Mouse (Mus musculus) natural killer cell, adult 2 months (primary cell): ENCODE data around the gene Tfb1m.

ENCODE experiments used
- DNase-seq, 2 experiments: peaks; one replicate each; pipeline ENCODE4 v3.0.0; 2022; ENCODE audit warnings: low spot score in 2 of 2

Tfb1m gene

DNA sequence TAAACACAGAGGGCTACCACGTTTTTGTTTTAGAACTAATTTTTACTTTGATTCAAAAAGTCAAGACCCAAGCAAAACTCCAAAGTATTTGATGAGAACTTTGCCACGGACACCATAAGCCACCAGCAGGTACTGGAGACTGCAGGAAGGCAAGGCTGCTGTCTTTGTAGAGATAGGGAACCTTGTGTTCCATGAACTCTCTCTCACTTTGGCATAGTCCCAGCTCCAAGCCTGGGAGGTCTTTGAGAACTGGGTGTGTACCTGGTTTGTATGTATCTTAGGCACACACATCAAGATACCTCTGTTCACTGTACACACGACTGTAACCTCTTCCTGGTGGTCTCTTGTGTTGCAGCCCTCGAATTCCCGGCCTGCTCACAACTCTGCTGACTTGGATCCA is 43.3 kb downstream of the Tfb1m start:
- DNase-seq = no peak

GRCm38 (mm10) chr17:3509841-3510240 is 47.7 kb downstream of the Tfb1m start:
- peak; percentile 32 to 44 for DNase-seq

GRCm38 (mm10) chr17:3506508-3506907 is 51.1 kb downstream of the Tfb1m start:
- DNase-seq = no peak

GRCm38 (mm10) chr17:3505711-3506110 is 51.9 kb downstream of the Tfb1m start:
- no peak for DNase-seq

GRCm38 (mm10) chr17:3500936-3501335 is 56.6 kb downstream of the Tfb1m start:
- no peak for DNase-seq

DNA sequence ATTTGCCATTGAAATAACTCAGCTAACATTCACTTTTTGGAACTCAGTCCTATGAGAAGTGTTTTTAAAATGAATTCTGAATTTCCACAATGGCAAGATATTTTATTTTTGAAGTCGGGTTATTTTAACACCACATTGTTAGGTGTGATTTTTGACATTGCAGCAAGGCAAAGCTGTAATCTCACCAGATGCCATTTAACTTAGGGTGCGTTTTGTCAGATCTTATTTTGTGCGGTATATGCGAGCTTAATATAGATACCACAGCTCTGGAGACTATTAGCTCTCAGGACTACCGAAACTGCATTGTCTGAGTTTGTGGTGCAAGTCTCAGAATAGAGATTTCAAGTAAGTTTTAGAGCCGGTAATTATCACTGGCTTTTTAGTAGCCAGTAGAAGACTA is 57.5 kb downstream of the Tfb1m start:
- DNase-seq = no peak

DNA sequence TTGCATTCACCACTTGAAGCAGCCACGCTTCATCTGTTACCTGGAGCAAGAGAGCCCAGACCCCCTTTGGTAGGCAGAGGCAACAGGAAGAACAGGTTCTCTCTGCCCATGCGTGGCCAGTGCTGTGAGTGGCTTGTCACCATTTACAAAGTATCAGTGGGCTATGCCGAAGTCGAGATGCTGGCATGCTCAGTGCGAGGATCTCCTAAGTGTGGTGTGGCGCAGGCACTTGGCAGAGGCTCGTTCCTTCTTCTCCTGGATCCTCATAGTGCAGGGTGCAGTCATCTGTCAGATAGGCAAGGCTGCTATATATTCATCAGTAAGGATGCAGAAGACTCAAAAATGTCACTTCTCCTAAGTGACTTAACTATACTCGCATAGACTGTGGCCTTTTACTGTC is 58.1 kb downstream of the Tfb1m start:
- DNase-seq = no peak

GRCm38 (mm10) chr17:3498580-3498979 is 59.0 kb downstream of the Tfb1m start:
- no peak for DNase-seq

GRCm38 (mm10) chr17:3498086-3498485 is 59.5 kb downstream of the Tfb1m start:
- peak; percentile 30 to 37 for DNase-seq

GRCm38 (mm10) chr17:3496080-3496479 is 61.5 kb downstream of the Tfb1m start:
- DNase-seq = no peak

DNA sequence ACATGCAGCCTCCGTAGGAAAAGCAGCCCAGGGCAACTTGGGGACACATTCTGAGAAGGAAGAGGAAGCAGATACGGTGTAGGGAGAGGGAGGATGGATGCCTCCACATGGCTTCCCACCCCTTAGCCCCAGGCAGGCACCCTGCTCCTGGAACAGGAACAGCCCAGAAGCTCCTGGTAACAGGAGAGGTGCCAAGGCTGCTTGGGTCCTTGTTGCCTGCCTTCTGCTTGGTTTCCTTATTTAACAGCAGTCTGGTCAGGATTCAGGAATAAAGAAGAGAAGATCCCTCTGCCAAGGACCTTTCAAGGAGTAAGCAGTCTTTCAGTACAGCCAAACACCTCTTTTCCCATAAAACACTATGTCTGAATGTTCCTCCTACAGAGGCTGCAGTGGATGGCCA is 62.0 kb downstream of the Tfb1m start:
- no peak for DNase-seq

- no peak for DNase-seq
These were observed 65.9 kb downstream of the Tfb1m start for GRCm38 (mm10) chr17:3491667-3492066.

GRCm38 (mm10) chr17:3491065-3491464 is 66.5 kb downstream of the Tfb1m start:
- DNase-seq = peak; percentile 28 to 58

DNA sequence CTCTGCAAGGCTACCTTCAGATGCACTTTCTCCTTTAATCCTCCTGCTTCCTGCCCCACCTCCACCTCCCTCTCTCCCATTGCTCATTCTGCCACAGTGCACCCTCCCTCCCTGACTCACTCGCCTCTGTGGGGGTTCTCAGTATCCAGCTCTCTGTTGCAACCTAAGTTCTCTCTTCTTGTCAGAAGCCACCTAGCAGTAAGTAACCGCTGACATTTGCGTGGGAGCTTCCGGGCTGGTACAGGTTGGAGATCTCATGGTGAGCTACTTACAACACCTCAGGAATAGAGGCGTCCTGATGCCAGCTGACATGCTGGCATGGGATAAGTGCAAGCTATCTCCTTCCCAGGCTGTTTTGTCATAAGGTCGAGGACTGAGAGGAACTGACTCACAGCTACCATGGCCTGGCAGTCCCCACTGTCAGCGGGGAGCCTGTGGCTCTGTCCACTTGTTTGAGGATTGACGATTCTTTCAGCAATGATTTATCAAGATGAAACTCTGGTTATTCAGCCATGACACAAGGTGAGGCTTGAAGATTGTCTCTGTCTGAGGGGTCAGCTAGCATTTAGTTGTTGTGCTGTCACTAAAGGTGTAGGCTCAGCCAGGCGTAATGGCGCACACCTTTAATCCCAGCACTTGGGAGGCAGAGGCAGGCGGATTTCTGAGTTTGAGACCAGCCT is 67.2 kb downstream of the Tfb1m start:
- no peak for DNase-seq

- DNase-seq = no peak
These were observed 69.6 kb downstream of the Tfb1m start for GRCm38 (mm10) chr17:3487721-3488601.

- no peak for DNase-seq
These were observed 70.4 kb downstream of the Tfb1m start for GRCm38 (mm10) chr17:3487211-3487610.

DNA sequence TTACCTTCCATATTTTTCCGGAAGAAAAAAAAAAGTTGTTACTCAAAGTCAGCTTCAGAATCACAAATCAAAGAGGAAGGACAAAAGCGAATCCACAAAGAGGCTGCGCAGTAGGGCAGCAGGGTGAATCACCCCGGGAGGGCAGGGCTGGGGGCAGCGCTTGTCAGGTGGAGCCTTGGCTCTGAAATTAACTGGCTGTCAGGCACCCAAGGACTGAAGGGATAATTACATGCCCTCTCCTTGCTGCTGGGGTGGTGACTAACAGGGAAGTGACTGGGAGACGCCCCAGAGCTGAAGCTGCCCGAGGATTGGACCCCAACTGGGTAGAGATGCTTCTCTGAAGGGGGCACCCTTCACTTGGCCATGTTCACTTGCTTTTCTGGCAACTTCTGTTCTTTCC is 71.7 kb downstream of the Tfb1m start:
- DNase-seq = no peak

DNA sequence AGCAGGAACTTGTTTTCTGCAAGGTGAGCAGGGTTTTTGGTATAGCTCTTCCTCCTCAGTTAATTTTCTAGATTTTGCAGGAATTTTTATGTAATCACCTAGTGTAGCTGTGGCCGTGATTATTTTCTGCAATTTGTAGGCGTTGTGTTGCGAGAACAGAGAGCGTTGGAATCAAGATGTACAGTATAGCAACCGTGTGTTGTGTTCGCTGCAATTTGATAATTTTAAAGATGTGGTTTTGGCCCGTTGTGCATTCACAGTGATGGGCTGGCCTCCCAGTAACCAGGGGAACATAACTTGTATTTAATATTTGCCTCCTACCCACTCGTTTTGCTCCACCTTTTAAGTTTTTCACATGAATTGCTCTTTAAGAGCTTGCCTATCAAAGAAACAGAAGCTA is 74.5 kb downstream of the Tfb1m start:
- DNase-seq = no peak

DNA sequence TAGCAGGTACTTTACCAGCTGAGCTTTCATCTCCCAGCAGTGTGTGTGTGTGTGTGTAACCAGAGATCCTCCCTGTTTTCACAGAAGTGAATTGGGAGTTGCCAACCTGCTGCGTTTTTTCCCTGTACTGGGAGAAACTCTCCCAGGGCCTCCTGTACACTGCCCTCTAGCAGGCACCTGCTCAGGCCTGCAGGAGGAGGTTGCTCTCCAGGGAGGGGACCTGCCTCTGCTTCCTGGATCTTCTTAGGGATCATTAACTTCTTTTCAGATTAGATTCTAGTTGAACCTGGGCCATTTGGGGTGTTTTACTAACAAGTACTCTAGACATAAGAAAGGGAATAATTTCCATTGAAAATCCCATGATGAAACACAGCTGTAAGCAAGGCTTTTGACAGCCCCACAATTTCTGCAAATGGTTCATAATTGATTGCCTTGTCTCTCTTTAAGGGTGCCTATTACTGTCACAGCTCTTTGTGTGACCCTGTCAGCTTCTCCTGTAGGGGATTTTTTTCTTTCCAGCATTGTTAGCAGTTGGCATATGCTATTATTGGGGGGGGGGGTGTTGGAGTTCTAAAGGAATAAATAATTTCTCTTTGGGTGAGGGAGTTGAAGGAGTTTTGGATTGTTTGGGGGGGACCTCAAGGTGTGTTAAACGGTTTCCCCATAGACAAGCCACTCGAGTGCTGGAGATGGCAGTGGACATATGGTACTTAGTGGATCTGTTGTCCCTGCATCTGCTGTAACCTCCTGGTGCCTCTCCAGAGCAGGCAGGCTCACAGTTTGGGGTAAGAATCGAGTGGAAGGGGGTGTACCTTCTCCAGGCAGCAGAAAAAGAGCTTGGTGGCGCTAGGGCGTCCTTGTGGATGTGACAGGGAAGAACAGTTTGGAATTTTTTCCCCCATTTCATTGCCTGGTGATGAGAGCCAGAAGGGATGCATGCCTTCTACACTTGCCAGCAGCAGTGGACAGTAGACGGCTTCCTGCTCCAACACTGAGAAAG is 75.7 kb downstream of the Tfb1m start:
- no peak for DNase-seq

DNA sequence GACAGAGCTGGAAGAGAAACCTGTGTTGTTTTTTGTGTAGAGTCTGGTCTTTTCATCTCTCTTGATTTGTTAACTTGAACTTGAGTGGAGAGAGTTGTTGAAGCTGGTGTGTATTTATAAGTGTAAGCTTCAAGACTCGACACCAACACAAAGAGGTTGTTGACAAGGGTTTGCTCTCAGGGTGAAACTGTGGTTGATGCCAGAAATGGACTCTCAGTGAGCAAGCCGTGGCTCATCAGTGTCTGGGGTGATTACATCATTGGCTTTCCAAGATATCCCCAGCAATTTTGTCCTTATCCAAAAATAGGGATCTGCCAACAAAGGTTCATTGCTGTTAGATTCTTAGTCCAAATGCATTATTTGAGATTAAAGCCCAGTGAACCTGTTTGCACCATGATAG is 81.0 kb downstream of the Tfb1m start:
- no peak for DNase-seq

DNA sequence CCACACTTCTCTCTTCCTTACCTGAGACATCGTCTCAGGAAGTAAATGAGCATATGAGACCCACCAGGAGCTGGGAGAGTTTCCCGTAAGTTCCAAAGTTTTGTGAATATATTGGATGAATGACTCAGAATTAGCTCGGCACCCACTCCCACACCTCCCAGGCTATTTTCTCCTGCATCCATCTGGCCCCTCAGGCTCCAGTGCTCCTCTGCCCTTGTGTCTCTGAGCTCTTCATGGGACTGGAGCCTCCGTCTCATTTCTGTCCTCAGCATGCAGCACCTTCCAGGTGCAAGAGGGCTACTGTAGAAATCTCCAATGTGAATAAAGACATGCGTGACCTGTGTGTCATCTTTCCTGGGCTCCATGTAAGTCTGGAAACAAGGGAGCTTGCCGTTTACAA is 85.6 kb downstream of the Tfb1m start:
- no peak for DNase-seq
